25 mouse cellular contexts compared by ENCODE assay signal in the genomic region with DNA sequence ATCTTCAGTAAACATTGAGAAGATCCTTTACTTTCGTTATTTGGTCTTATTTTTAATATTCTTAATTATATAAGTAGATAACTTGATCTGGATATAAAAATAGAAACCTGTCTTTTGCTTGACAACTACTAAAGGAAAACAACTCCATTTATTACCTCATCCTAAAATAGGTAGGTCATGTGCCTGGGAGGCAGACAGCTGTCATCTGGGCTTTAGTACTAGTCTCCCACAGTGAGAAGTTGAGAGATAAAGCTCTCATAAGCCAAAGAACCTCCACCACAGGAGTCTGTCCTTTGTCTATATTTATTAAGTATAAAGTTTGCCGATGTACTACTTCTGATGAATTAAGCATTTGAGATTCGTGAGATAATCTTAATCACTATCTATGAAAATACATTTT.
DNase-seq lines count a peak whose midpoint lies in the region; ATAC-seq and TF ChIP-seq lines count a peak whose summit lies in the region.
"Had no signal": no experiment of that assay in that cellular context is flagged by ENCODE, and none has a peak within 500 bp of the region (broad histone marks: within the 10 kb centered on the region; RNA-seq: fewer than 3 reads in every experiment).

No protein-coding gene starts in this region.

- TF ChIP-seq EP300 in heart, adult 2 months (IDR thresholded peaks at IDR 0.05; ENCODE audit: insufficient read depth, low read depth, low read length) = no peak

- peaks cover 4% of the 10 kb centered on the region for H3K36me3 ChIP-seq in heart, adult 2 months (ENCODE audit: control insufficient read depth, insufficient read depth, low read length)
- H3K36me3 ChIP-seq in heart, embryonic 11.5 days (ENCODE audit: control insufficient read depth, insufficient read depth, low read length) = peaks cover 10% of the 10 kb centered on the region; the same call in 1 of the 2 replicates
- H3K36me3 ChIP-seq in myocyte (ENCODE audit: control insufficient read depth, insufficient read depth) = peaks cover 16% of the 10 kb centered on the region
- H3K36me3 ChIP-seq in forebrain, embryonic 15.5 days = peaks cover 51% of the 10 kb centered on the region

- no peak for ATAC-seq in heart, embryonic 11.5 days (replicated peaks; ENCODE audit: insufficient number of reproducible peaks, low FRiP score, low TSS enrichment)
- ATAC-seq in forebrain, embryonic 15.5 days (replicated peaks) = no peak
- ATAC-seq: CD4-positive, CD25-positive, alpha-beta regulatory T cell, adult 4 months; forebrain, embryonic 14.5 days; hindbrain, embryonic 16.5 days; intestine, embryonic 15.5 days had no signal

- H3ac ChIP-seq in myocyte (ENCODE audit: control insufficient read depth, insufficient read length) = no peak overlapping the region

- H3K9ac ChIP-seq in heart, adult 2 months (ENCODE audit: low read depth, low read length) = no peak overlapping the region
- H3K9ac ChIP-seq in heart, embryonic 11.5 days (ENCODE audit: low read depth, low read length) = no peak overlapping the region
- no peak overlapping the region for H3K9ac ChIP-seq in forebrain, embryonic 15.5 days (replicated peaks)
- H3K9ac ChIP-seq: embryonic facial prominence, embryonic 12.5 days; embryonic facial prominence, embryonic 15.5 days; heart, embryonic 12.5 days; heart, embryonic 15.5 days; hindbrain, embryonic 13.5 days; intestine, embryonic 15.5 days had no signal

- no peak overlapping the region for H3K4me3 ChIP-seq in heart, adult 2 months
- H3K4me3 ChIP-seq in heart, embryonic 11.5 days (ENCODE audit: low read depth, low read length) = no peak overlapping the region
- no peak overlapping the region for H3K4me3 ChIP-seq in myocyte
- no peak overlapping the region for H3K4me3 ChIP-seq in forebrain, embryonic 15.5 days
- H3K4me3 ChIP-seq: embryonic facial prominence, embryonic 12.5 days; embryonic facial prominence, embryonic 15.5 days; heart, embryonic 12.5 days; heart, embryonic 15.5 days; hindbrain, embryonic 10.5 days; hindbrain, embryonic 13.5 days; intestine, embryonic 15.5 days had no signal

- DNase-seq in cerebellum, adult 9-11 months = peak; percentile 23
- no peak for DNase-seq in cerebellum, postnatal 10 days
- no peak for DNase-seq in heart, adult 2 months
- peak; percentile 70 for DNase-seq in brain, adult 2 months (ENCODE audit: low read depth, low spot score)
- DNase-seq: adrenal gland, adult 2 months; adrenal gland, postnatal 14 days; cerebellum, adult 8-10 months; gastrocnemius, postnatal 14 days; heart, adult 11 months; heart, postnatal 10 days; heart, postnatal 36 days; kidney, adult 2 months had no signal

- no peaks in the 10 kb centered on the region for H3K79me2 ChIP-seq in heart, adult 2 months (replicated peaks; ENCODE audit: control insufficient read depth, insufficient read depth, low read length)
- no peaks in the 10 kb centered on the region for H3K79me2 ChIP-seq in myocyte (ENCODE audit: control insufficient read depth, insufficient read depth)

- H3K27ac ChIP-seq in heart, adult 2 months = peak overlapping the region; percentile 55
- H3K27ac ChIP-seq in heart, embryonic 11.5 days (ENCODE audit: low read depth, low read length) = no peak overlapping the region
- H3K27ac ChIP-seq in forebrain, embryonic 15.5 days (replicated peaks) = no peak overlapping the region
- H3K27ac ChIP-seq: embryonic facial prominence, embryonic 12.5 days; embryonic facial prominence, embryonic 15.5 days; heart, embryonic 15.5 days; hindbrain, embryonic 10.5 days; hindbrain, embryonic 13.5 days; intestine, embryonic 15.5 days had no signal

- no peaks in the 10 kb centered on the region for H3K9me3 ChIP-seq in heart, embryonic 11.5 days (replicated peaks; ENCODE audit: control insufficient read depth, low read length)
- no peaks in the 10 kb centered on the region for H3K9me3 ChIP-seq in forebrain, embryonic 15.5 days
- H3K9me3 ChIP-seq: embryonic facial prominence, embryonic 12.5 days; embryonic facial prominence, embryonic 15.5 days; heart, embryonic 12.5 days; heart, embryonic 15.5 days; hindbrain, embryonic 10.5 days; hindbrain, embryonic 13.5 days; intestine, embryonic 15.5 days had no signal

- H3K4me1 ChIP-seq in heart, adult 2 months (ENCODE audit: control insufficient read depth, insufficient read depth, low read length) = peaks cover 2% of the 10 kb centered on the region; the same call in 1 of the 2 replicates
- H3K4me1 ChIP-seq in heart, embryonic 11.5 days (ENCODE audit: control insufficient read depth, insufficient read depth, low read length) = no peaks in the 10 kb centered on the region
- H3K4me1 ChIP-seq in forebrain, embryonic 15.5 days = no peaks in the 10 kb centered on the region
- H3K4me1 ChIP-seq: embryonic facial prominence, embryonic 12.5 days; embryonic facial prominence, embryonic 15.5 days; heart, embryonic 12.5 days; heart, embryonic 15.5 days; hindbrain, embryonic 10.5 days; hindbrain, embryonic 13.5 days; intestine, embryonic 15.5 days had no signal

- H3K4me2 ChIP-seq in heart, embryonic 11.5 days = no peak overlapping the region
- peak overlapping the region; percentile 18 for H3K4me2 ChIP-seq in myocyte (ENCODE audit: low read depth)
- H3K4me2 ChIP-seq in forebrain, embryonic 15.5 days (replicated peaks) = no peak overlapping the region
- H3K4me2 ChIP-seq: embryonic facial prominence, embryonic 12.5 days; embryonic facial prominence, embryonic 15.5 days; heart, embryonic 12.5 days; heart, embryonic 15.5 days; hindbrain, embryonic 13.5 days; intestine, embryonic 15.5 days had no signal

- 56% methylated on average over 3 of the region's 3 CpGs for WGBS in heart, adult 2 months
- WGBS in heart, embryonic 11.5 days (ENCODE audit: insufficient replicate concordance) = 80% methylated on average over 3 of the region's 3 CpGs
- 92% methylated on average over 3 of the region's 3 CpGs for WGBS in forebrain, embryonic 15.5 days

- no peaks in the 10 kb centered on the region for H3K27me3 ChIP-seq in heart, adult 2 months (ENCODE audit: control insufficient read depth, insufficient read depth, low read length)
- no peaks in the 10 kb centered on the region for H3K27me3 ChIP-seq in heart, embryonic 11.5 days (ENCODE audit: control insufficient read depth, insufficient read depth, low read length)
- no peaks in the 10 kb centered on the region for H3K27me3 ChIP-seq in myocyte (ENCODE audit: control insufficient read depth, insufficient read depth, insufficient read length)
- no peaks in the 10 kb centered on the region for H3K27me3 ChIP-seq in forebrain, embryonic 15.5 days
- H3K27me3 ChIP-seq: embryonic facial prominence, embryonic 12.5 days; embryonic facial prominence, embryonic 15.5 days; heart, embryonic 12.5 days; heart, embryonic 15.5 days; hindbrain, embryonic 13.5 days; intestine, embryonic 15.5 days had no signal

- intact Hi-C loops in heart, adult 2 months (cut with DNase I) = no loop called here

- TF ChIP-seq POLR2A in heart, adult 2 months (IDR thresholded peaks at IDR 0.05; ENCODE audit: insufficient read depth, low read depth, low read length) = no peak
- TF ChIP-seq POLR2A in myocyte (IDR thresholded peaks at IDR 0.05; ENCODE audit: insufficient read length, low read depth) = no peak

- no peak for TF ChIP-seq CTCF in heart, adult 2 months (IDR thresholded peaks at IDR 0.05)

TF ChIP-seq in myocyte, 11 proteins besides CTCF, POLR2A, EP300 and RAD21:
- TF ChIP-seq MYOD1 (IDR thresholded peaks at IDR 0.05; ENCODE audit: control insufficient read depth in 1 of 3, insufficient read length in 2 of 3, low read depth in 2 of 3) = peak in 2 of 3 experiments; percentile 8 to 54
- peak in 1 of 3 experiments; percentile 88 for TF ChIP-seq MYOG (IDR thresholded peaks at IDR 0.05; ENCODE audit: control insufficient read depth in 1 of 3, insufficient read depth in 1 of 3, insufficient read length in 2 of 3, low read depth in 2 of 3)
- TF ChIP-seq USF1 (IDR thresholded peaks at IDR 0.05; ENCODE audit: low read depth) = peak; percentile 45
- peak; percentile 30 for TF ChIP-seq TCF12 (IDR thresholded peaks at IDR 0.05; ENCODE audit: insufficient read depth, poor library complexity, severe bottlenecking)
- no peak for TF ChIP-seq SRF (IDR thresholded peaks at IDR 0.05; ENCODE audit: control insufficient read depth, insufficient read length, low read depth)
TF ChIP-seq in myocyte: peak in this region for 4.

Comparison
In these comparisons a context has a peak if more than half of its experiments do, and no peak if none do; other contexts are left out.
1. DNase-seq: peak in cerebellum, adult 9-11 months (single experiment) and brain, adult 2 months (single experiment); none in cerebellum, postnatal 10 days (0 of 2) and heart, adult 2 months (0 of 2).